14 mouse cellular contexts compared by ENCODE assay signal in genomic region chr1:75014210-75014845, GRCm38 (mm10).
DNase-seq lines count a peak whose midpoint lies in the region; ATAC-seq and TF ChIP-seq lines count a peak whose summit lies in the region.
"Had no signal": no experiment of that assay in that cellular context is flagged by ENCODE, and none has a peak within 500 bp of the region (broad histone marks: within the 10 kb centered on the region; RNA-seq: fewer than 3 reads in every experiment).

No protein-coding gene starts in this region.

- no peaks in the 10 kb centered on the region for H3K9me3 ChIP-seq in lung, postnatal 0 days (ENCODE audit: low read length)
- H3K9me3 ChIP-seq: hindbrain, embryonic 15.5 days; midbrain, embryonic 15.5 days; neural tube, embryonic 12.5 days had no signal

- intact Hi-C loops in heart, adult 2 months (cut with DNase I), result no loop called here

- TF ChIP-seq POLR2A in heart, adult 2 months (IDR thresholded peaks at IDR 0.05; ENCODE audit: insufficient read depth, low read depth, low read length), result no peak

- no peaks in the 10 kb centered on the region for H3K79me2 ChIP-seq in heart, adult 2 months (replicated peaks; ENCODE audit: control insufficient read depth, insufficient read depth, low read length)

- H3K4me2 ChIP-seq in lung, postnatal 0 days (replicated peaks; ENCODE audit: low read depth, low read length), result no peak overlapping the region
- H3K4me2 ChIP-seq: hindbrain, embryonic 15.5 days; midbrain, embryonic 15.5 days; neural tube, embryonic 12.5 days had no signal

- WGBS in lung, postnatal 0 days, result 19% methylated on average over 5 of the region's 5 CpGs
- WGBS in heart, adult 2 months, result 51% methylated on average over 5 of the region's 5 CpGs

- peaks cover 6% of the 10 kb centered on the region; the same call in 1 of the 2 replicates for H3K4me1 ChIP-seq in lung, postnatal 0 days (ENCODE audit: insufficient read depth, low read depth, low read length)
- peaks cover 1% of the 10 kb centered on the region; the same call in 1 of the 2 replicates for H3K4me1 ChIP-seq in heart, adult 2 months (ENCODE audit: control insufficient read depth, insufficient read depth, low read length)
- H3K4me1 ChIP-seq: hindbrain, embryonic 15.5 days; midbrain, embryonic 15.5 days had no signal

- no peak for TF ChIP-seq CTCF in lung, postnatal 0 days (IDR thresholded peaks at IDR 0.05)
- TF ChIP-seq CTCF in heart, adult 2 months (IDR thresholded peaks at IDR 0.05), result no peak

- no peak overlapping the region for H3K9ac ChIP-seq in lung, postnatal 0 days (replicated peaks; ENCODE audit: low read depth)
- no peak overlapping the region for H3K9ac ChIP-seq in heart, adult 2 months (ENCODE audit: low read depth, low read length)
- H3K9ac ChIP-seq: hindbrain, embryonic 15.5 days; midbrain, embryonic 15.5 days; neural tube, embryonic 12.5 days had no signal

- TF ChIP-seq EP300 in lung, postnatal 0 days (IDR thresholded peaks at IDR 0.05), result no peak
- no peak for TF ChIP-seq EP300 in heart, adult 2 months (IDR thresholded peaks at IDR 0.05; ENCODE audit: insufficient read depth, low read depth, low read length)

- no peak overlapping the region for H3K27ac ChIP-seq in lung, postnatal 0 days (ENCODE audit: low read length)
- no peak overlapping the region for H3K27ac ChIP-seq in heart, adult 2 months
- H3K27ac ChIP-seq: hindbrain, embryonic 15.5 days; macrophage; midbrain, embryonic 15.5 days; neural tube, embryonic 12.5 days had no signal

- no peaks in the 10 kb centered on the region for H3K27me3 ChIP-seq in lung, postnatal 0 days (replicated peaks; ENCODE audit: insufficient read depth, low read length)
- H3K27me3 ChIP-seq in heart, adult 2 months (ENCODE audit: control insufficient read depth, insufficient read depth, low read length), result no peaks in the 10 kb centered on the region
- H3K27me3 ChIP-seq: midbrain, embryonic 15.5 days; neural tube, embryonic 12.5 days had no signal

- H3K36me3 ChIP-seq in lung, postnatal 0 days (ENCODE audit: insufficient read depth, low read length), result no peaks in the 10 kb centered on the region
- H3K36me3 ChIP-seq in heart, adult 2 months (ENCODE audit: control insufficient read depth, insufficient read depth, low read length), result no peaks in the 10 kb centered on the region
- H3K36me3 ChIP-seq: hindbrain, embryonic 15.5 days; midbrain, embryonic 15.5 days; neural tube, embryonic 12.5 days had no signal

- peak; percentile 64 for DNase-seq in heart, adult 11 months
- DNase-seq in heart, adult 9 months (ENCODE audit: low spot score in 2 of 2), result no peak
- DNase-seq in lung, postnatal 0 days (ENCODE audit: low spot score), result peak; percentile 9
- no peak for DNase-seq in lung, postnatal 36 days
- peak; percentile 70 to 78 for DNase-seq in kidney, postnatal 36 days
- no peak for DNase-seq in layer of hippocampus, postnatal 14 days (ENCODE audit: low spot score in 2 of 2)
- no peak for DNase-seq in heart, adult 2 months
- DNase-seq: adrenal gland, adult 2 months; cerebellum, adult 8-10 months had no signal

- no peak overlapping the region for H3K4me3 ChIP-seq in lung, postnatal 0 days (ENCODE audit: low read depth, low read length)
- no peak overlapping the region for H3K4me3 ChIP-seq in heart, adult 2 months
- H3K4me3 ChIP-seq: hindbrain, embryonic 15.5 days; midbrain, embryonic 15.5 days; neural tube, embryonic 12.5 days had no signal

- ATAC-seq in lung, postnatal 0 days, result no peak
- no peak for ATAC-seq in megakaryocyte-erythroid progenitor cell, adult 5-6 weeks (replicated peaks; ENCODE audit: low FRiP score, low TSS enrichment, poor library complexity, severe bottlenecking)
- ATAC-seq: midbrain, embryonic 15.5 days had no signal

Comparison
In these comparisons a context has a peak if more than half of its experiments do, and no peak if none do; other contexts are left out.
1. DNase-seq: peak in heart, adult 11 months (single experiment), lung, postnatal 0 days (single experiment) and kidney, postnatal 36 days (2 of 2); none in heart, adult 9 months (0 of 2), lung, postnatal 36 days (single experiment), layer of hippocampus, postnatal 14 days (0 of 2) and heart, adult 2 months (0 of 2).